Mouse (Mus musculus): ENCODE measurements at regions not wholly inside any gene's neighbourhood (a gene's known extent, or its start where the extent isn't known, plus 50 kb on each side); places are given as distances from the start of the nearest gene placed in this dataset.
"Not testable (repeated sequence)": the region's sequence is repeated elsewhere in the genome, so short reads cannot be mapped to it uniquely, and the experiment has no call there.

- no peak for DNase-seq (ENCODE audit: low spot score)
These were observed 53.2 kb upstream of the Col1a1 start for GRCm38 (mm10) chr11:94882687-94883383.

GRCm38 (mm10) chr11:94881982-94882686 lies 53.9 kb upstream of the Col1a1 start:
- DNase-seq (ENCODE audit: low spot score), result no peak

GRCm38 (mm10) chr11:94880896-94881840 lies 54.9 kb upstream of the Col1a1 start:
- DNase-seq (ENCODE audit: low spot score), result no peak

GRCm38 (mm10) chr11:94876707-94877106 lies 59.3 kb upstream of the Col1a1 start:
- no peak for DNase-seq (ENCODE audit: low spot score)

GRCm38 (mm10) chr11:94875026-94875425 lies 61.0 kb upstream of the Col1a1 start:
- no peak for DNase-seq (ENCODE audit: low spot score)

- DNase-seq (ENCODE audit: low spot score), result no peak
These were observed 61.9 kb upstream of the Col1a1 start for GRCm38 (mm10) chr11:94874155-94874561.

- no peak for DNase-seq (ENCODE audit: low spot score)
These were observed 62.3 kb upstream of the Col1a1 start for GRCm38 (mm10) chr11:94873693-94874092.

GRCm38 (mm10) chr11:94872921-94873320 lies 63.1 kb upstream of the Col1a1 start:
- no peak for DNase-seq (ENCODE audit: low spot score)

GRCm38 (mm10) chr11:94870341-94870740 lies 65.7 kb upstream of the Col1a1 start:
- peak; percentile 29 for DNase-seq (ENCODE audit: low spot score)

GRCm38 (mm10) chr11:94869866-94870265 lies 66.2 kb upstream of the Col1a1 start:
- DNase-seq (ENCODE audit: low spot score), result not testable (repeated sequence)

GRCm38 (mm10) chr11:94866176-94866967 lies 69.7 kb upstream of the Col1a1 start:
- peak; percentile 34 for DNase-seq (ENCODE audit: low spot score)

- no peak for DNase-seq (ENCODE audit: low spot score)
These were observed 67.6 kb upstream of the Tmem92 start for GRCm38 (mm10) chr11:94850129-94850528.

GRCm38 (mm10) chr11:94839133-94839532 lies 56.6 kb upstream of the Tmem92 start:
- no peak for DNase-seq (ENCODE audit: low spot score)

- no peak for DNase-seq (ENCODE audit: low spot score)
These were observed 55.6 kb upstream of the Tmem92 start for GRCm38 (mm10) chr11:94838140-94838539.

GRCm38 (mm10) chr11:94836347-94836746 lies 53.8 kb upstream of the Tmem92 start:
- DNase-seq (ENCODE audit: low spot score), result no peak

- DNase-seq (ENCODE audit: low spot score), result peak; percentile 28
These were observed 49.9 kb upstream of the Tmem92 start for GRCm38 (mm10) chr11:94832246-94832985.

Data from spleen, adult 12 weeks (tissue).